Mouse (Mus musculus) brain, embryonic 14.5 days (tissue): ENCODE results near the gene Fbxo36.

ENCODE experiments used
- CTCF ChIP-seq: fragments of 200-500 bp; IDR thresholded peaks from 2 replicates; pipeline ENCODE4 v1.5.1; 2012; ENCODE audit warnings: inconsistent platforms, mild to moderate bottlenecking, moderate library complexity, borderline replicate concordance; ENCODE audit not compliant: insufficient read depth, insufficient read length; ENCODE audit errors: extremely low read depth
- POLR2A ChIP-seq: fragments of 200-500 bp; IDR thresholded peaks from 2 replicates; pipeline ENCODE4 v1.6.1; 2012; ENCODE audit warnings: mild to moderate bottlenecking, inconsistent platforms, borderline replicate concordance; ENCODE audit not compliant: poor library complexity, insufficient read depth, insufficient read length, severe bottlenecking; ENCODE audit errors: extremely low read depth

GRCm38 (mm10) chr1:84871131-84871530 lies 31.5 kb downstream of the Fbxo36 start:
- TF ChIP-seq POLR2A (no peak), CTCF (no peak)
